Mouse (Mus musculus) thymus, postnatal 4 days (tissue): ENCODE results near the gene Hist1h3e.
"Not testable (repeated sequence)": the region's sequence is repeated elsewhere in the genome, so short reads cannot be mapped to it uniquely, and the experiment has no call there.

Experiments used
- DNase-seq: peaks from one replicate; pipeline ENCODE4 v3.0.0; 2021

Gene Hist1h3e

GRCm38 (mm10) chr13:23561883-23562659, at the start of gene Hist1h3e:
Gene Hist1h3e, minus strand, starts transcription at chr13:23562369.
- DNase-seq = peak; percentile 89

- no peak for DNase-seq
Measured at GRCm38 (mm10) chr13:23611638-23612037, 49.5 kb upstream of the Hist1h3e start.

- no peak for DNase-seq
Measured at GRCm38 (mm10) chr13:23610393-23610792, 48.2 kb upstream of the Hist1h3e start.

DNA sequence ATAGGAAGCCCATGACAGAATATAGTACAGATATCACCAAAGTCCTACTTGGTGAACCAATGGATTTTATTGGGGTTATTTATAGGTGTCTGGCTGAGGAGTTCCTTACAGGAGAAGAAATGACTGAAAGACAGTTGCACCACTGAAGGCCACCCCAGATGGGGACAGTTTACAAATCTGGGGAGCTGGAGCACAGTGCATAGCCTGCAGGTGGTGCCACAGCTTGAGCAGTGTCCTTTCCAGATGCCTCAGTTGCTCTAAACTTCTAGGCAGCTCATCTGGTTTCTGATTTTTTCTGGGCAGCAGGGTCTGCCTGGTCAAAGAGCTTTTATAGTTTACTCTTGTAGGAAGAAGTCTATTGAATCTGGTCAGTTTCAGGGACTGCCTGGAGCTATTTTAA, 47.7 kb upstream of the Hist1h3e start:
- DNase-seq = no peak

DNA sequence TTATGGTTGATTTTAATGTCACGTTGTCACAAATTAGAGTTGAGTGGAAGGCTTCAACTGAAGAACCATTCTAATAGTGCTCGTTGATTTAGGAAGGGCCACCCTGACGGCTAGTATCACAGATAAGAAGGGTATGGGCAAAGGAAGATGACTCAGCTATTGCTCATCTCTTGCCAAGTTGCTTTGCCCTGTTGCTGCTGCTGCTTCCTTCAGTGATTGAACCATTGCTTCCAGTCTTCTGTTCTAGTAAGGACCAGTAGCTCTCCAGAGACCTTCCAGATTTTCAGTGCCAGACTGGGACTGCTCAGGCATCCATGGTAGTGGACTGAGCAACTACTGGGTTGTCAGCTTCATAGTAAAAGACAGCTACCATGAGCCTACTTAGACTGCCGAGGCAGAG, 47.0 kb upstream of the Hist1h3e start:
- no peak for DNase-seq

GRCm38 (mm10) chr13:23605052-23605451, 42.9 kb upstream of the Hist1h3e start:
- DNase-seq = no peak

- no peak for DNase-seq
Measured at GRCm38 (mm10) chr13:23604452-23604851, 42.3 kb upstream of the Hist1h3e start.

- no peak for DNase-seq
Measured at GRCm38 (mm10) chr13:23603182-23603699, 41.1 kb upstream of the Hist1h3e start.

- DNase-seq = peak; percentile 91
Measured at GRCm38 (mm10) chr13:23597957-23598356, 35.8 kb upstream of the Hist1h3e start.

DNA sequence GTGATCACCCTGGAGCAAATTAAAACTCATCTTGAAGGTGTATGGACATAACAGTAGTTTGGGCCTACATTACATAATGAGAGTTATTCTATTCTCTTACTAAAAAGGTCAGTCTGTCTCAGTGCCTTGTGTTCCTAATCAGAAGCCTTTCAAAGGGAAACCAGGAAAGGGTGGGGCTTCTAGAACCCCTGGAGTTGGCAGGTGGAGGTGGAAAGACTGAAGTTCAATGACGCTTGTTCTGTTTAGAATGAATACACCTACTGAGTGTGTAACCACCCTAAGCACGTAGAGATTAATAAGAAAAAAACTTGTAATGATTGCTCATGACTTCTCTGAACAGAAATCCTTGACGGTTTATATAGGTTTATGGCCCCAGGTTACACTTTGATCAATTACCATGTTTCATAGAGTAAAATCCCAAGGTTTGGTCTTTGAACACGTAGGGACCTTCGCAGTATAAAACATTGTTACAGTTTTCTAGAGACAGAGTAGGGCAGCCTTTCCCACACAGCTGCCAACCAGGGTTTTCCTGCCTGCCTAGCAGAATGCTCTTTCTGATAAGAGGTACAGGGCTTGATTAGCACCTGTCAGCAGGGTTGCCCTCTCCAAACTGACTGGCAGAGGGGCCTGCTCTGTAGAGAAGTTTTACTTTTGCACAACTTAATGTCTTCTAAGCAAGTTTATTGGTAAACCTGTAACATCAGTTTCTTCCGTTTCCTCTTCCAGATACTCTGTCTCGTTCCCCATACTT, 33.6 kb upstream of the Hist1h3e start:
- DNase-seq = no peak

DNA sequence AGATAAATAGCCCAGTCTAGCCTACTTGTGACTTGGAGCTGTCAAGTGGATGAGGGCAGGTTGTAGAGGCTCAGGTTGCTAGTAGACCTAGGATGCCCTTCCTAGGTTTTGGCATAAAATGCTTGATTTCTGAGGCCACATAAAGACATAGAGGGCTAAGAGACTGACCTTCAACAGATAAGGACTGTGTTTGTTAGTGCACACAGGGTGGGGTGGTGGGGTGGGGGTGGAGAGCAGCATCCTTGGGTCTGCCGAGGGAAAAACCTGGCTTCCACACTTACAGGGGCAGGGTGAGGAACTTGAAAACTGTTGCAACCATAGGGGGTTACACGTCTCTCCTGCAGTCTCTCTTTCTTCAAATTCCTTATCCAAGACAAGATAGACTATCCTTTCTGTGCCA, 33.0 kb upstream of the Hist1h3e start:
- no peak for DNase-seq

GRCm38 (mm10) chr13:23593051-23593770, 31.0 kb upstream of the Hist1h3e start:
- no peak for DNase-seq

DNA sequence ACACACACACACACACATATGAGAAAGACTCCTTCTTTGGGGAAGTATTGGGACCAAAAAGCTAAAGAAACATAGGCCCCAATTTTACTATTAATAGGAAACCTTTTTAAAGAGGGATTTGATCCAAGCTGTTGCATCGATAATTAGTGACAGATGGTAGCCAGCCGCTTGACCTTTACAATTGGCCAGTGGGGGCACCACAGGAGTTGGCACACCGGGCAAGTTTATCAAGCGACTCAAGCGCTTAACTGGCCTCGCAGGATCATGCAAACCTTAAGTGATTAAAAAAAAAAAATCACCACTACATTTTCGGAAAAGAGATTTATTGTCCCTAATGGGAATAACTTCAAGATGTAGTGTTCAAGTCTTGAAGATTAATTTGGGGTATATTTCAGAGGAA, 30.4 kb upstream of the Hist1h3e start:
- DNase-seq = no peak

- DNase-seq = not testable (repeated sequence)
Measured at GRCm38 (mm10) chr13:23591886-23592285, 29.7 kb upstream of the Hist1h3e start.

DNA sequence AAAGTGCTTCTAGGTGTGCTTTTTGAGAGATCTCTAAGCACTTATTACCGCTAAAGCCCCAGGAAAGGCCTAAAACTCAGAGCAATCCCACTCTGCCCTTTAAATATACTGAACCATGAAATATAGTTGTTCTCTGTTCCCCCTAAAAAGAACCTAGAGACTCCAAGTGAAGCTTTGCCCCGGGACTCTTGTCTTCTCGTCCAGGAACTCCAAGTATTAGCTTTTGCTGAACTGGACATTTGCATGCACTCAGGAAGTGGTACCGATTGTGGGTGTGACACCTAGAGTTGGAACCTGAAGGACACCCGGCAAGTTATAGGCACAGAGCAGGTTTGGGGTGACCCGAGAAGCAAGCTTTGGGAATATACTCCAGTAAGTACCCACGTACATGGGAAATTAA, 29.0 kb upstream of the Hist1h3e start:
- DNase-seq = no peak

DNA sequence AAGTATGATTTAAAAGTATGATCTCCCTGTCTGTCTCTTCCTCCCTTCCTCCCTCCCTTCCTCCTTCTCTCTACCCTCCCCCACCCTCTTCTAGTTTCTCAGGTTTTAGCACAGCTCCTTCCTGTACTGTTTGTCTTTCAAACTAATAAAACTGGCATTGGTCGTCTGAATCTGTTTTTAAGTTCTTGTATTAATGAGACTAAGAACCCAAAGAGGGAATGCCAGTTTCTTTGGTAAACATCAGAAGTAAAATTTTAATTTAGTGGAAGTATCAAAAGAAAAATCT, 24.7 kb upstream of the Hist1h3e start:
- DNase-seq = no peak

- DNase-seq = peak; percentile 33
Measured at GRCm38 (mm10) chr13:23586099-23586939, 24.1 kb upstream of the Hist1h3e start.

GRCm38 (mm10) chr13:23585442-23586098, 23.4 kb upstream of the Hist1h3e start:
- peak; percentile 77 for DNase-seq

DNA sequence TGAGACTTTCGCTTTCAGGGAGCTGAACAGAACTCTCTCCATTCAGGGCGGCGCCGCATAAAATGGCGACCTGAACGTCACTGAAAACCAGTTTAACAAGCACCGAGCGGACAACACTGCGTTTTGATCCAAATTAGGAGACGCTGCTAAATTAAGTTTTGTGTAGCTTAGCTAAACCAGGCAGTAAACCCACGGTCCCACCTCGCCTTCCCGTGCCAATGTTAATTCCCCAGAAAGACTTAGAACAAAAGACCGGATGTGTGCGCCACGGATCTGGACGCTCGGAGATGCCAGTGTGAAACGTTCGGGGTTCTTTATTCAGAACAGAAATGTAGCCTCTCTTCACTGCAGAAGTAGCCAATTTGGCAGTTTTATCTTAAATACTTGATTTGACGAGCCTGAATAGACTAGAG, 22.9 kb upstream of the Hist1h3e start:
- peak; percentile 81 for DNase-seq

DNA sequence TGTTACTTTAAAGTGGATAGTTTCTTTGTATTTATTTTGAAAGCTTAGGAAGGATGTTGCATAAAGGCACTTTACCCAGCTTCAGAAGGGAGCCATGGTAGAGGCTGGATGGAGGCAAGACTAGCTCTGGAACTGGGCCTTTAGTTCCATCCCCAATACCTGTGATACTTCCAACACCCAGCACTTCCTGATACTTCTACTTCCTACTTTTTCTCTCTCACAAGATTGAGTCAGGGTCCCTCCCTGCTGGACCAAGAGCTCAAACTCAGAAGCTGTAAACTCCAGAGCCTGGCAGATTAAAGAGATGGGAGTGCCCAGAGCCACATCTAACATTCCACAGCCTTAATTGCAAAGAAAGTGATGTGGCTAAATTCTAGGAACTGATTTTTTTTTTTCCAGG, 22.2 kb upstream of the Hist1h3e start:
- peak; percentile 30 for DNase-seq

GRCm38 (mm10) chr13:23583387-23584068, 21.4 kb upstream of the Hist1h3e start:
- peak; percentile 24 for DNase-seq
